Mouse (Mus musculus): ENCODE data around the gene Pxdc1. TPM values are rescaled to one million over a fixed set of nuclear protein-coding genes. Genes with fewer than 3 reads are reported as not detected.

Pxdc1 gene
- polyA plus RNA-seq, 1 experiment from 2014 or later: 8.9 TPM

DNA sequence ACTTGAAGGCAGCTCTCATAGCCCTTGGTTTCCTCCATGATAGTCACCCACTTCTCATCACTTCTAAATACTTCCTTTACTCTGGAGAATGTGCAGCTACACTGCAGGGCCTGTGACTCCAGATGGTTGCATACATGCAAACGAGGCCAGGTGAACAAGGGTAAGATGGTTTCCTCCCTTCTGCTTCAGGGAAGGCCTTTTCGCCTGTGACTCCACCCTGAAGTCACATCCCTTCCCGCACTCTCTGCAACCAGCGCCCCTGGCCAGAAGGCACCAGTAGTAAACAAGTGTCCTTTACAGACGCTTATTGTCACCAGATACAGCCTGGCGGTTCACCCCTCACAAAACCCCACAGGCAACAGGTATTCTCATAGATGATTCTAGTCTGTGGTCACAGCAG is 2.9 kb downstream of the Pxdc1 start:
- Histone ChIP-seq H3K4me2 (peak overlapping the region; percentile 98), H3K36me3 (no peaks in the 10 kb centered on the region), H3K4me1 (peaks cover 34% of the 10 kb centered on the region), H3K9ac (replicated peaks) (no peak overlapping the region), H3K4me3 (replicated peaks) (peak overlapping the region; percentile 57), H3K27me3 (replicated peaks) (peaks cover 38% of the 10 kb centered on the region), H3K9me3 (replicated peaks) (no peaks in the 10 kb centered on the region), H3K27ac (replicated peaks) (no peak overlapping the region)
- no peak for ATAC-seq (ENCODE audit: low FRiP score)
- 62% methylated on average over 6 of the region's 6 CpGs for WGBS

DNA sequence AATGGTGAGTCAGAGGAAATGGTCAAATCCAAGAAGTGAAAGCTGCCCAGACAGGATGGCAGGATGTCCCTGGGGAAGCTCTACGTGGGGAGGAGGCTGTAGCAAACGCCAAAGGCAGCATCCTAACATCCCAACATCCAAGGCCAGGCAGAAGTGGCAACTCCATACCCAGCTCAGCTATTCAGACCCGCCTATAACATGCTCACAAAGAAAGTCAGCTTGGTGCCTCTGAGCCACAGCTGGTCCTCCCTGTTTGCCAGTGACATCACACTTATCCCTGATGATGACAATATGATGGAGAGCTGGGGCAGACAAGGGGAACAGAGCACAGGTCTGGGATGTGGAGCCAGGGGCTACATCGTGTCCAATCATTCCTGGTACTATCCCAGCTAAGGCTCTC is 5.5 kb downstream of the Pxdc1 start:
- no peak overlapping the region for H3K27ac ChIP-seq (replicated peaks)
- H3K4me1 ChIP-seq: peaks cover 26% of the 10 kb centered on the region
- no peak overlapping the region for H3K4me2 ChIP-seq
- no peak overlapping the region for H3K4me3 ChIP-seq (replicated peaks)
- H3K9ac ChIP-seq (replicated peaks): no peak overlapping the region
- H3K36me3 ChIP-seq: no peaks in the 10 kb centered on the region
- peaks cover 22% of the 10 kb centered on the region for H3K27me3 ChIP-seq (replicated peaks)
- ATAC-seq (ENCODE audit: low FRiP score): no peak
- H3K9me3 ChIP-seq (replicated peaks): no peaks in the 10 kb centered on the region
- WGBS: 64% methylated on average over 4 of the region's 4 CpGs

DNA sequence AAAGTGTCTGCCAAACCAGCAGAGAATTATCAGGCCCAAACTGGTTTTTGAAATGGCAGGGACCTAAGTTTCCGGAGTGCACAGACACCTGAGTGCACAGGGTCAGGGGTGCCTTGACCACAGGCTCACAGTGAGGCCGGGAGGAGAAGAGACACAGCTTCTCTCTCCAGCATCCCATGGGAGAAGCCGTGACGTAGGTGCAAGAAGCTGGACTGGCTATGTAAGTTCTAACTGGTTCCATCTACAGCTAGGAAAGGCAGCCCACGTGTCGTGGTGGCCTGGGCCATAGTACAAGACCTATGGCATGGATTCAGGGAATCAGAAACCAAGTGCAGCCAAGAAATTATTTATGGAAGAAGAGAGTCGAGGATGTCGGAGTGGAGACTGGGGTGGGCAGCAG is 6.1 kb downstream of the Pxdc1 start:
- H3K9ac ChIP-seq (replicated peaks): no peak overlapping the region
- no peaks in the 10 kb centered on the region for H3K36me3 ChIP-seq
- H3K27me3 ChIP-seq (replicated peaks): peaks cover 22% of the 10 kb centered on the region
- H3K27ac ChIP-seq (replicated peaks): no peak overlapping the region
- H3K4me3 ChIP-seq (replicated peaks): no peak overlapping the region
- H3K4me2 ChIP-seq: no peak overlapping the region
- no peaks in the 10 kb centered on the region for H3K9me3 ChIP-seq (replicated peaks)
- peaks cover 20% of the 10 kb centered on the region for H3K4me1 ChIP-seq
- WGBS: 87% methylated on average over 8 of the region's 8 CpGs
- ATAC-seq (ENCODE audit: low FRiP score): no peak

DNA sequence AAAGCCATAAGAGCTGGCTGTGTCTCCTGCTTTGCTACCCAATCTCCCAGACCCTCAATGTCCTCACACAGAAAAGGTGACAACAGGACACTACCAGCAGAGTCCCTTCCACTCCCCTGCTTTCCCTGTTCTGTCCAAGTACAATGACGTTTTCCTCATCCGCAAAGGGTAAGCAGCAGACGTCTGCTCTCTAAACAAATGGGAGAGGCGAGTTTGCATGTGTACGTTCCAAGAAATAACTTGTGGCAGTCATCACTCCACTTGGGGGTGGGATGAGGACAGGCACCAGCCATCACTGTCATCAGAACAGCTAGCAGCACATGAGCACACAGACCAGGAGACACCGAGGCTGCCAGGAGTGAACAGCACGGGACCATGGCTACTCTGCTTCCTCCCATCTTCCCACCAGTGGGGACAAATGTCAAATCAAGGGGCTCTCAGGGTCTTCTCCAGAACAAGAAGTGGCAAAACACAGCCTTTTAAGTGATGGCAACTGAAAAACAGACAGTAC is 7.0 kb downstream of the Pxdc1 start:
- no peak overlapping the region for H3K27ac ChIP-seq (replicated peaks)
- WGBS: 79% methylated on average over 7 of the region's 7 CpGs
- peaks cover 15% of the 10 kb centered on the region for H3K27me3 ChIP-seq (replicated peaks)

DNA sequence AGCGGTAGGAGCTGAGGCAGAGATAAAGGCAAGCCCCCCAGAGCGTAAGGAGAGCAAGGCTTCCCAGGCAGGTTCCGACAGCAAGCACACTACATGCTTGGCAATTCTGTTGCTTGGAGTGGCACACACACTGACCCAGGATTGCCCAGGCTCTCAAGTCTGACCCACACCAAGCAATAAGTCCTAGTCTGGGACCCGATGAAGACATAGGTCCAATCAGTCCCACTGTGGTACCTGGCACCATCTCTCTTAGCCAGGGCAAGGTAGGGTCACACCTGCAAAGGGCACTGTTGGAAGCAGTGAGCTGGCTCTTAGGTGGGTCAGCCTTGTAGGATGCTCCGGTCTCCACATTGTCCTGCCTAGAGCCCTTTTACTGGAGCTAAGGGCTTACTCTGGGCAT is 7.8 kb downstream of the Pxdc1 start:
- peaks cover 7% of the 10 kb centered on the region for H3K27me3 ChIP-seq (replicated peaks)
- WGBS: 91% methylated on average over 5 of the region's 5 CpGs
- peaks cover 4% of the 10 kb centered on the region; the same call in 1 of the 2 replicates for H3K4me1 ChIP-seq
- no peaks in the 10 kb centered on the region for H3K9me3 ChIP-seq (replicated peaks)
- H3K27ac ChIP-seq (replicated peaks): no peak overlapping the region
- no peaks in the 10 kb centered on the region for H3K36me3 ChIP-seq
- H3K4me2 ChIP-seq: no peak overlapping the region
- no peak overlapping the region for H3K4me3 ChIP-seq (replicated peaks)
- no peak overlapping the region for H3K9ac ChIP-seq (replicated peaks)
- ATAC-seq (ENCODE audit: low FRiP score): no peak

More for the DNA sequence above, 7.0 kb downstream of the Pxdc1 start:
- H3K4me1 ChIP-seq: peaks cover 11% of the 10 kb centered on the region
- no peak overlapping the region for H3K9ac ChIP-seq (replicated peaks)
- ATAC-seq (ENCODE audit: low FRiP score): no peak
- H3K36me3 ChIP-seq: no peaks in the 10 kb centered on the region
- no peaks in the 10 kb centered on the region for H3K9me3 ChIP-seq (replicated peaks)
- H3K4me2 ChIP-seq: no peak overlapping the region
- no peak overlapping the region for H3K4me3 ChIP-seq (replicated peaks)

DNA sequence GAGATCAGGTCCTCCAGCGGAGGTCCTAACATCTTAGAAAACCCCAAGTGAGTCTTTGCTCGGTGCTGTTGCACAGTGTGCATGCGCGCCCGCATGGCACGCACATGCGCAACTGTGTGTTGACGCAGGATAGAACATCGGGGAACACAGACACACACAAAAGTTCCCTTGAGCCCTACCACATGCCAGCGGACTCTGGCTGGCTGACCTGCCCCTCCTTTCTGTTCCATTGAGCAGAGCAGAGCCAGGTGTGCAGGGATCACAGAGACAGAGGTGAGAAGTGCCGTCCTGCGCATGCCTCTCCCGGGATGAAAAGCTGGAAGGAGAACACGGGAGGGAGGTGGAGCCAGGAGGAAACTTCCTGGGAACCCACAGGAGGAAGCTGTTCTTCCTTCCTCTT is 8.9 kb downstream of the Pxdc1 start:
- H3K27me3 ChIP-seq (replicated peaks): no peaks in the 10 kb centered on the region
- H3K9me3 ChIP-seq (replicated peaks): no peaks in the 10 kb centered on the region
- H3K4me2 ChIP-seq: no peak overlapping the region
- 0 out of 2 replicates have a peak, but pooled peaks cover under 1% of the 10 kb centered on the region for H3K4me1 ChIP-seq
- H3K27ac ChIP-seq (replicated peaks): no peak overlapping the region
- no peak for ATAC-seq (ENCODE audit: low FRiP score)
- 83% methylated on average over 14 of the region's 14 CpGs for WGBS
- H3K4me3 ChIP-seq (replicated peaks): no peak overlapping the region
- H3K9ac ChIP-seq (replicated peaks): no peak overlapping the region
- no peaks in the 10 kb centered on the region for H3K36me3 ChIP-seq

DNA sequence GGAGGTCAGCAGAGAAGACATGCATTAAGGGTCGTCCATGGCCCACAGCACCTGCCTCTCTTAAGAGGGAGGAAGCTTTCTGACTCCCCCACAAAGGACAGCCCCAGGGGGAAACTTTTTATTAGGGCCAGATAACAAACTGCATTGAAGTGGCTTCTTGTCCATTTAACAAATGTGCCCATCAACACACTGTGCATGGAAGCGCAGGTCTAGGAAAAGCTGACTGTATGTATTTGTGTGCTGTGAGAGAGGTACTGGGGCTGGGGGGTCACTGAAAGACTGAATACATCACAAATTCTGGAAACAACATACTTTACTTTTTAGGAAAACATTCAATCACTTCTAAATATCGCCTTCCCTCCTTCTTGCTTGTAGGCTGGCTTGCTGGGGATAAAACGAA is 9.4 kb downstream of the Pxdc1 start:
- Histone ChIP-seq H3K9me3 (replicated peaks) (no peaks in the 10 kb centered on the region), H3K27ac (replicated peaks) (no peak overlapping the region), H3K4me3 (replicated peaks) (no peak overlapping the region), H3K36me3 (no peaks in the 10 kb centered on the region), H3K27me3 (replicated peaks) (no peaks in the 10 kb centered on the region), H3K9ac (replicated peaks) (no peak overlapping the region), H3K4me1 (no peaks in the 10 kb centered on the region), H3K4me2 (no peak overlapping the region)
- WGBS: 63% methylated on average over 4 of the region's 4 CpGs
- no peak for ATAC-seq (ENCODE audit: low FRiP score)

DNA sequence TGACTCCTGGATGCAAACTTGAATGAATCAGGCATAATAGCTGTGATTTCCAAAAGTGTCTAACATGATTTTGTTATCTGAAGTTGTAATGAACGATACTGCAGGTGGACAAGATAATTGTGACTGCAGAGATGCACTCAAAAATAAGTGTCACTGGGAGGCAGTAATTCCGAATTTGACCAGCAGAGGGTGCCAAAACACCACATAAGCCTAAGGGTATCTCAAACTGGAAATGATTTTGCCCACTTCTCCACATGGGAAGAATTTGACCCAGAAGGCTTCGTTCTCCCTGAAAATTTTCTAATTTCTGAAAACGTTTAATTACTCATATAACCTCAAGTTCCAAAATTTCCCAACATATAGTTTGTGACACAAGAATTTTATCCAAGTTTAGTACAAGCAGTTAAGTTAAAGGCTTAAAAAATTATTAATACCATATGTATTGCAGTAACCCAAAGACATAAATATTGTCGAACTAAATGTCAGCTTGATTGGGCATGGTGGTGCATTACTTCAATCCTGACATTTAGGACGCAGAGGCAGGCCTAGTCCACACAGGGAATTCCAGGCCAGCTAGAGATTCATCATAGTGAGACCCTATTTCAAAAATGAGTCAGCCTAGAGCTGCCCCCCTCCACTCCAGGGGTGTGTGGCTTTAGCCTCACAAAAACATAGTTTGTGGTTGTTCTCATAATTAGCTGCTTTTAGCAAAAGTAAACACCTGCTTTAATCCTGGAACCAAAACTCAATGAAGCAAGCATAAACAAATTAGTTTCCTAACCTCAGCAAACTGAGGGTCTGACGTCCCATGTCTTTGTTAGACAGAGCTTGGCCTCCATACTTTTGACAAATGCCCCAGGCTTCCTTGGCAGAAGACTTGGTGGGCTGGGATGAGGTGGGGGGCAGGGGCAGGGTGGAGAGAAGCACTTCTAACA is 10.1 kb downstream of the Pxdc1 start:
- no peak overlapping the region for H3K4me2 ChIP-seq
- ATAC-seq (ENCODE audit: low FRiP score): peak; percentile 22; the same call in 1 of the 2 replicates

DNA sequence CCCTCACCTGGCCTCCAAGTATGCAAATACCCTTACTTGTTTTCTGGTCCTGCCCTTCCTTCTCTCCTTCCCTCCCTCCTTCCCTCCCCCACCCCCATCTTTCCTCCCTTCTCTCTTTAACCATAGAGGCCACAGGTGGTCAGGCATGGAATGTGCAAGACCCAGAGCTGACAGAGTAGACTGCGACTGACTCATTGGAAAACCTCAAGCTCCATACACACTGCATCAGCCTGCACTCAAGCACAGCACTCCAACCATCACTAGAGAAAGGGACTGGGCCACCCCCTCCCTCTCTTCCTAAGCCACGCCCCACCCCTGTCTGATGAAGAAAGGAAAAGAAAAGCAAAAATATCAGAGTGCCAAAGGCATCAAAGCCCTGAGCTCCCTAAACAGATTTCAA is 12.2 kb downstream of the Pxdc1 start:
- 58% methylated on average over 2 of the region's 2 CpGs for WGBS
- ATAC-seq (ENCODE audit: low FRiP score): no peak
- no peak overlapping the region for H3K4me3 ChIP-seq (replicated peaks)

More for the DNA sequence above, 10.1 kb downstream of the Pxdc1 start:
- H3K27ac ChIP-seq (replicated peaks): no peak overlapping the region
- no peaks in the 10 kb centered on the region for H3K36me3 ChIP-seq
- H3K9me3 ChIP-seq (replicated peaks): no peaks in the 10 kb centered on the region
- H3K9ac ChIP-seq (replicated peaks): no peak overlapping the region
- no peaks in the 10 kb centered on the region for H3K27me3 ChIP-seq (replicated peaks)
- no peak overlapping the region for H3K4me3 ChIP-seq (replicated peaks)
- no peaks in the 10 kb centered on the region for H3K4me1 ChIP-seq
- WGBS: 27% methylated on average over 7 of the region's 7 CpGs

DNA sequence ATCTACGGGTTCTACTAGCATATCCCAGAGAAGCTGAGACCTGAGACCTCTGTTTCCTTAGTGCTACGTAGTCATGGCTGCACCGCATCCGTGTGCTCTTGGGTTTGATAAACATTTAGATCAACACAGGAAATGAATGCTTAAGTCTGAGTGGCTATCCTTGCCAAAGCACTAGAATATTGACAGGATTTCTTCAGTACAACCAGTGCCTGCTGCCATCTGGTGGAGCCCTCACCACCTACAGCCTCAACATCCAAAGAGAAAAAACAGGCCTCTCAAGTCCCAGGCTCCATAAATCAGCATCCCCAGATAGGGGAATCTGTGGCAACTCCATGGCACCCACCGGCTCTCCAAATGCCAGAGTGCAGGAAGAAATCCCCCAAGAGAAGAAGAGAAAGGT is 17.3 kb downstream of the Pxdc1 start:
- H3K9ac ChIP-seq (replicated peaks): no peak overlapping the region
- H3K36me3 ChIP-seq: no peaks in the 10 kb centered on the region
- no peaks in the 10 kb centered on the region for H3K9me3 ChIP-seq (replicated peaks)
- WGBS: 37% methylated on average over 5 of the region's 5 CpGs
- H3K27ac ChIP-seq (replicated peaks): no peak overlapping the region
- H3K4me3 ChIP-seq (replicated peaks): no peak overlapping the region
- ATAC-seq (ENCODE audit: low FRiP score): peak; percentile 82
- no peaks in the 10 kb centered on the region for H3K27me3 ChIP-seq (replicated peaks)
- H3K4me1 ChIP-seq: 0 out of 2 replicates have a peak, but pooled peaks cover 2% of the 10 kb centered on the region
- H3K4me2 ChIP-seq: no peak overlapping the region

More for the DNA sequence above, 12.2 kb downstream of the Pxdc1 start:
- 0 out of 2 replicates have a peak, but pooled peaks cover 2% of the 10 kb centered on the region for H3K4me1 ChIP-seq
- H3K27ac ChIP-seq (replicated peaks): no peak overlapping the region
- no peaks in the 10 kb centered on the region for H3K9me3 ChIP-seq (replicated peaks)
- no peaks in the 10 kb centered on the region for H3K27me3 ChIP-seq (replicated peaks)
- H3K4me2 ChIP-seq: no peak overlapping the region
- no peaks in the 10 kb centered on the region for H3K36me3 ChIP-seq
- no peak overlapping the region for H3K9ac ChIP-seq (replicated peaks)

DNA sequence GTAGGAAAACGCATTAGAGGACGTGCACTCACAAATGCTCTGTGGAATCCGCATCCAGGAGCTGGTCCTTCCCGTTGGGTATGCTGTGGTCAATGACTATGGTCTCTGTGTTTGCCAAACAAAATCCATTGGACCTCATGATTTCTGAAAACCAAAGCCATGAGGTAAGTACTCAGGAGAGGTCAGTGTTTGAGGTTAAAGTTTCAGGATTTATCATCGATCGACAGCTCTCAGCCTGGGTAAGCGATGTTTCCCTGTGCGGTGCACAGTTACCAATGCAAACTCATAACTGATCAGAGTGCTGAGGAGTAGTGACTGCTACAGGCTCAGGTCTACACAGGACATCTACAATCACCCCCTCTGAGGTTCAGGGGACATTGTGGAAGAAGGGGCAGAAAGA is 23.0 kb downstream of the Pxdc1 start:
- no peak overlapping the region for H3K9ac ChIP-seq (replicated peaks)
- H3K9me3 ChIP-seq (replicated peaks): no peaks in the 10 kb centered on the region
- H3K36me3 ChIP-seq: no peaks in the 10 kb centered on the region
- no peak overlapping the region for H3K27ac ChIP-seq (replicated peaks)
- no peaks in the 10 kb centered on the region for H3K27me3 ChIP-seq (replicated peaks)
- 97% methylated on average over 8 of the region's 8 CpGs for WGBS
- H3K4me1 ChIP-seq: no peaks in the 10 kb centered on the region
- no peak overlapping the region for H3K4me2 ChIP-seq
- H3K4me3 ChIP-seq (replicated peaks): no peak overlapping the region
- no peak for ATAC-seq (ENCODE audit: low FRiP score)

DNA sequence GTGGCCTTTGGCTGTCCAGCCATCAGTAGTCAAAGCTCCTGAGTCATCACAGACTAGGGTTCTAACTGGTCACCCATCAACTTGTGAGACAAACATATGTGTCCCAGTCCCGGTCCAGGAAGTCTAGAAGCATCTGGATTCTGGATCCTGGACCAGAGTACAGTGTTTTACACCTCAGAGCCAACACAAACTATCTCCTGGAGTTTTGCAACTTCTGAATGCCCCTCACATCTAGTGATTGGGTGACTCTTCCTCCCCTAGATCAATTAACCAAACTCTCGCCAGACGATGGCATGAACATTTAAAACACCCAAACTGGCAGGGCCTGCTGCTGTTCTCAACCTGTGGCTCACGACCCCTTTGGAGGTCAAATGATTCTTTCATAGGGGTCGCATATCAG is 23.5 kb downstream of the Pxdc1 start:
- 94% methylated on average over 5 of the region's 5 CpGs for WGBS
- H3K9me3 ChIP-seq (replicated peaks): no peaks in the 10 kb centered on the region
- no peak overlapping the region for H3K9ac ChIP-seq (replicated peaks)
- H3K27ac ChIP-seq (replicated peaks): no peak overlapping the region
- no peaks in the 10 kb centered on the region for H3K36me3 ChIP-seq
- no peak overlapping the region for H3K4me2 ChIP-seq
- H3K4me1 ChIP-seq: no peaks in the 10 kb centered on the region
- no peak for ATAC-seq (ENCODE audit: low FRiP score)
- H3K27me3 ChIP-seq (replicated peaks): no peaks in the 10 kb centered on the region
- no peak overlapping the region for H3K4me3 ChIP-seq (replicated peaks)

Measured in neural tube, embryonic 15.5 days (tissue).